Mouse (Mus musculus) A20 (cell line): ENCODE data around the gene Gm2174.

Experiments
- DNase-seq: peaks from one replicate; pipeline ENCODE4 v3.0.0-alpha.2; 2011; ENCODE audit warnings: low read depth, low spot score

Gene Gm2174

GRCm38 (mm10) chrX:56497241-56497640 is 49.5 kb downstream of the Gm2174 start:
- peak; percentile 50 for DNase-seq
